Mouse (Mus musculus) ES-E14 (cell line): Measurements from ENCODE around the gene Scube3. TPM values are rescaled to one million over a fixed set of nuclear protein-coding genes. Genes with fewer than 3 reads are reported as not detected.
A peak's percentile ranks its signal among the peaks of the same experiment; 100 is the strongest.

ENCODE experiments used
- DNase-seq: peaks from one replicate; pipeline ENCODE4 v3.0.0-alpha.2; 2013; ENCODE audit warnings: low read depth, low spot score
- H3K27ac ChIP-seq: 2 replicates; pipeline ENCODE4 v1.5.1; 2012; ENCODE audit warnings: low read depth, mild to moderate bottlenecking, low read length, moderate library complexity, mixed read lengths; ENCODE audit not compliant: poor library complexity, insufficient read depth, severe bottlenecking
- H3K36me3 ChIP-seq: 2 replicates; pipeline ENCODE4 v1.6.1; 2012; ENCODE audit warnings: mild to moderate bottlenecking, low read length, moderate library complexity, mixed read lengths; ENCODE audit not compliant: control insufficient read depth, poor library complexity, insufficient read depth, severe bottlenecking
- H3K4me1 ChIP-seq, 2 experiments: fragments of 150-350 bp in 1 of 2; sonication (generic) in 1 of 2; 2 replicates each; pipeline ENCODE4 v1.6.1; 2012; ENCODE audit warnings: low read length in 2 of 2, mild to moderate bottlenecking in 1 of 2, mixed read lengths in 1 of 2; ENCODE audit not compliant: control insufficient read depth in 2 of 2, insufficient read depth in 2 of 2, poor library complexity in 1 of 2
- H3K4me3 ChIP-seq, 2 experiments: fragments of 150-350 bp in 1 of 2; sonication (generic) in 1 of 2; 2 replicates each; pipeline ENCODE4 v1.5.1; 2012; ENCODE audit warnings: low read length in 2 of 2, low read depth in 1 of 2, mild to moderate bottlenecking in 1 of 2, mixed read lengths in 1 of 2; ENCODE audit not compliant: insufficient read depth in 1 of 2, poor library complexity in 1 of 2, severe bottlenecking in 1 of 2
- H3K9ac ChIP-seq: 2 replicates; pipeline ENCODE4 v1.6.1; 2012; ENCODE audit warnings: low read depth, mild to moderate bottlenecking, low read length, mixed read lengths; ENCODE audit not compliant: poor library complexity, insufficient read depth, severe bottlenecking
- H3K9me3 ChIP-seq: fragments of 150-350 bp; sonication (generic); 2 replicates; pipeline ENCODE4 v1.6.1; 2012; ENCODE audit warnings: low read depth, mild to moderate bottlenecking, low read length; ENCODE audit not compliant: control insufficient read depth, insufficient read depth
- CHD2 ChIP-seq: IDR thresholded peaks from 2 replicates; pipeline ENCODE4 v1.6.1; 2014; ENCODE audit warnings: mild to moderate bottlenecking, low read depth, low read length, inconsistent platforms
- HCFC1 ChIP-seq: IDR thresholded peaks from 2 replicates; pipeline ENCODE4 v1.6.1; 2012; ENCODE audit warnings: low read length, inconsistent platforms, borderline replicate concordance; ENCODE audit not compliant: insufficient read depth
- MAFK ChIP-seq: IDR thresholded peaks from 2 replicates; pipeline ENCODE4 v1.6.1; 2014; ENCODE audit warnings: mild to moderate bottlenecking, low read depth, low read length, inconsistent platforms; ENCODE audit not compliant: insufficient read depth
- ZC3H11A ChIP-seq: IDR thresholded peaks from 2 replicates; pipeline ENCODE4 v1.6.1; 2012; ENCODE audit warnings: low read depth, mild to moderate bottlenecking, inconsistent platforms, low read length, borderline replicate concordance
- ZNF384 ChIP-seq: IDR thresholded peaks from 2 replicates; pipeline ENCODE4 v1.6.1; 2012; ENCODE audit warnings: low read depth, low read length, inconsistent platforms
- in situ Hi-C, 2 experiments: fragments of 600-800 bp; cut with MboI; formaldehyde crosslinking; loops; one replicate each; pipeline ENCODE4 v1.15.1; 2025; ENCODE audit warnings: low sequenced_read_pairs in 2 of 2, inconsistent platforms in 1 of 2; ENCODE audit not compliant: unreplicated experiment in 2 of 2
- total RNA-seq: library from RNA; depleted of rRNA; stranded (reverse); fragments of 300-350 nt; gene quantifications from 2 replicates; pipeline ENCODE4 v1.2.3, GENCODE M21; 2012

The Scube3 gene
- total RNA-seq, 1 experiment, result 24.0 TPM

DNA sequence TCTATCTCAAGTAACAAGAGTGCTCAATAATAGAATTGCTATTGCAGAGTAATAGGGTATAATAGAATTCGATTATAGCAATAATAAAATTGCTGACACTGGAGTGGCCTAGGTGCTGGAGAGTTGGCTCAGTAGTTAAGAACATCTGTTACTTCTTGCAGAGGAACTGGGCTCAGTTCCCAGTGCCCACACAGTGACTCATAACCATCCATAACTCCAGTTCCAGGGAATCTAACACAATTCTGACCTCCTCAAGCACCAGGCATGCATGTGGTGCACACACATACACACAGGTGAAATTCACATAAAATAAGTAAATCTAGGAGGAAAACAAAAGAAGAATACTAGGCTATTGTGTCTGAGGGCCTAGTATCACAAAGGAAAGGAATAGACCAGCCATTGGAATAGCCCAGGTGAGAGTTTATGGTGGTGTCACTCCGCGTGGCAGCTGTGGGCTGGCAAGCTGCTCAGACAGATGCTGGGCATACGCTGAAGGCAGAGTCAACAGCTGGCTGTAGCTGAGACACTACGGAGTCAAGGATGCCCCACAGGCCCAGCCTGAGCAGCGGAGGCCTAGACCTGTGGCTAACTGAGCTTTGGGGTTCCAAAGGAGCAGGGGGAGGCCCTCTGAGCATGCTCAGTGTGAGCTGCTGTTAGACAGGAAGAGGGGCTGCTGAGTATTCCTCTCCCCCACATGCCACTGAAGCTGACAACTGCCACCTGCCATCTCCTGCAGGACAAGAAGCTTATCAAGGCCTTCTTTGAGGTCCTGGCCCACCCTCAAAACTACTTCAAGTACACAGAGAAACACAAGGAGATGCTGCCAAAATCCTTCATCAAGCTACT is 28.7 kb downstream of the Scube3 start:
- H3K36me3 ChIP-seq, result peaks cover 4% of the 10 kb centered on the region; the same call in 1 of the 2 replicates
- no peak overlapping the region for H3K9ac ChIP-seq
- H3K9me3 ChIP-seq, result no peaks in the 10 kb centered on the region
- no peak for DNase-seq
- TF ChIP-seq CHD2, result no peak
- TF ChIP-seq ZC3H11A, result no peak
- no peak for TF ChIP-seq HCFC1
- no peak for TF ChIP-seq ZNF384
- TF ChIP-seq MAFK, result no peak
- no peak overlapping the region for H3K4me3 ChIP-seq
- in situ Hi-C loops, result no loop called here
- H3K4me1 ChIP-seq, result peaks cover 6 to 13% of the 10 kb centered on the region in 2 experiments; a peak in 3 of 4 replicates
- no peak overlapping the region for H3K27ac ChIP-seq

DNA sequence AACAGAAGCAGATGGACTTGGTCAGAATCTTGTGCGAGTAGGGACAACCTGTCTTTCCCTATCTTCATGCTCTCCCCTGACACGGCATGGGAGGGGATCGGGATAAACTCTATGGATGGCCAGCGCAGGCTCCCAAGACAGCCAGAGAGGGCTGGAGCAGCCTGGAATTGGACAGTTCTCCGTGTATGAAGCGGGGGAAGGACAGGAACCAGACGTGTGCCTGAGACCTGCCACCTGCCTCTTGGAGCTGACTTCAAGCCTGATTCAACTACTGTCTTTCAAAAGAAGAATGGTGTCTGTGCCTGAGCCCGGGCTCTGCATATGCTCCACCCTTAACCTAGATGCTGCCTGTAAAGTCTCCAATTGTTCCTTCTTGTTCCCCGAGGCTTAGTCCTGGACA is 30.7 kb downstream of the Scube3 start:
- Histone ChIP-seq H3K27ac (no peak overlapping the region), H3K9me3 (no peaks in the 10 kb centered on the region), H3K4me1 (peaks cover 6 to 18% of the 10 kb centered on the region in 2 experiments; a peak in 3 of 4 replicates), H3K9ac (no peak overlapping the region), H3K36me3 (peaks cover 4% of the 10 kb centered on the region; the same call in 1 of the 2 replicates), H3K4me3 (no peak overlapping the region)
- TF ChIP-seq ZNF384 (no peak), CHD2 (no peak), ZC3H11A (no peak)
- DNase-seq, result no peak
- in situ Hi-C loops, result no loop called here

DNA sequence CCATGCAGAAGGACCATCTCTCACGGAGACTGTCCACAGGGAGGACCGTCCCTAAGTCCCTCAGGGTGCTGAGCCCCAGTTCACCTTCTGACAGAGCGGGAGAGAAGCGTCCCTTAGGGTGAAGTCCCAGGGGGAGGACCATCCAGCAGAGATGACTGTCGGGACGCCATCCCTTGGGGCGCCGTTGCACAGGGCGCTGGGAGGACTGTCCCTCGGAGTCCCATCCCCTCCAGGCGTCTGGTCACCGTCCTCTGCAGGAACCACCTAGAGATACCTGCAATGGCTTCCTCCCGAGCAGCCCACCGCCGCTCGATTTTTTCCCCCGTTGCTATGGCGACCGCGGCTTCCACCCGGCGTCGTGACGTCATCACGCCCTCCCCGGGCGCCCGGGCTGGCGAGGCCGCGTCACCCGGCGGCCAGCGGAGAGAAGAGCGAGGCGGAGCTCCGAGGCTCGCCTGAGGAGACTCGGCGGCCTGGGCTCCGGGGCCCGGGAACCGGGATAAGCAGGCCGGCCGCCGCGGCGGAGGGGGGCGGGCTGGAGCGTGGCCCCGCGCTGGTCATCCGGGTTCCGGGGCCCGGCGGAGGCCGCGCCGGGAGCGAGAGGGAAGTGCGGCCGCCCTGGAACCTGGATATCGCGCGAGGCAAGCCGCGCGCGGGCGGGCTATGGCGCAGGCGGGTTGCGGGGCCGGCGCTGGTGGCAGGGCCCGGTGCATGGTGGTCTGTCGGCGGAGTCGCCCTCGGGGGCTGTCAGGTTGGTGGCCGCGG is 35.0 kb downstream of the Scube3 start, which contains the start of gene Zfp523:
Gene Zfp523 (plus strand): TSS at position 355 of the 765 bp plus-strand sequence.
- H3K9me3 ChIP-seq, result no peaks in the 10 kb centered on the region
- H3K9ac ChIP-seq, result peak within 1 kb of the TSS; percentile 83
- no peaks in the 10 kb centered on the region for H3K36me3 ChIP-seq
- in situ Hi-C loops, result no loop called here
- peak; percentile 73 for DNase-seq
- H3K4me1 ChIP-seq, result peaks cover 13 to 43% of the 10 kb centered on the region in 2 experiments
- no peak for TF ChIP-seq ZC3H11A
- no peak for TF ChIP-seq CHD2
- no peak for TF ChIP-seq ZNF384
- peak; percentile 66; the same call in 1 of the 2 replicates for TF ChIP-seq HCFC1
- TF ChIP-seq MAFK, result no peak
- peak within 1 kb of the TSS; percentile 13 for H3K27ac ChIP-seq
- H3K4me3 ChIP-seq, result peak within 1 kb of the TSS; percentile 78 to 86

DNA sequence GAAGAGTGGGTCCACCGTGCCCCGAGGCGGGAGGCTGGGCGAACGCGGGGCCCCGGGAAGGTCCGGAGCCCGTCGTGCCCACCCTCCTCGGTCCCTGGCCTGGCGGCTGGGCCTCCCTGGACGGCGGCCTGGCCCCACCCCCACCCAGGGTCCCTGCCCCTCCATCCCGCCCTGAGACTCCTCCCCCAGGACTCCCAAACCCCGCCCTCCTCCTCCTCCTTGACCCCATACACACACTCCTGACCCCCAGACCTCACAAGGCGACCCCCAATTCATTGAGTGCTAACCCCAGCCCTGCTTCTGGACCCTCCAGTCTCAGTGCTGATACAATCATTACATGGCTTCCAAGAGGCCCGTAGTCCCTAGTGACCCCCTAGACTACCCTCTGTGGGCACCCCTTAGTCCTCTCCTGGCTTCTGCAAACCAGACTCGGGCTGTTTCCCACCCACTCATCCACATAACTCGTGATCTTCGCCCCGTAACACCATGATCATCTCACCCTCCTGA is 35.7 kb downstream of the Scube3 start:
- H3K27ac ChIP-seq, result peak overlapping the region; percentile 13
- TF ChIP-seq MAFK (no peak), ZC3H11A (no peak), HCFC1 (no peak), CHD2 (no peak), ZNF384 (no peak)
- peak; percentile 56 for DNase-seq

More for the DNA sequence above, 35.7 kb downstream of the Scube3 start:
- peaks cover 10 to 40% of the 10 kb centered on the region in 2 experiments for H3K4me1 ChIP-seq
- H3K9ac ChIP-seq, result peak overlapping the region; percentile 83
- peak overlapping the region; percentile 78 to 86 for H3K4me3 ChIP-seq
- no peaks in the 10 kb centered on the region for H3K36me3 ChIP-seq
- no peaks in the 10 kb centered on the region for H3K9me3 ChIP-seq
- in situ Hi-C loops, result no loop called here
